ENCODE assay signal across 16 mouse cellular contexts in the genomic region with DNA sequence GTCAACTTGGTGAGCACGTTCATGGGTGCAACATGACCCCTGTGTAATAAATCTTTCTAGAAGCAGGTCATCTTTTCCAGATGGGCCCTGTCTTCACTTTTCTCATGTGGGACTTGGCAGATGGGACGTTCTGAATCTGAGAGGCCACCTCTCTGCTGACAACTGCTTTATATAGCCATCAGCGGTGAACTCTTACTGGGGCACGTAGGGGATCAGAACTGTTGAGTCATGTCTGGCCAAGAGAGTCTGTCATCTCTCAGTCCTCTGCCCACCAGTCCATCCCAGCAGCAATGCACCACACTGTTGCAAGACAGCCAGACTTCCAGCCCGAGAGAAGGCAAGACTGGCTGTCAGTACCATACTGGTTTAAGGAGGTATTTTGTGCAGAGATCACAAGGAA.
"Had no signal": no experiment of that assay in that cellular context is flagged by ENCODE, and none has a peak within 500 bp of the region (broad histone marks: within the 10 kb centered on the region; RNA-seq: fewer than 3 reads in every experiment).

No protein-coding gene starts in this region.

- H3K36me3 ChIP-seq: limb, embryonic 12.5 days; liver, embryonic 13.5 days; lung, embryonic 15.5 days; midbrain, embryonic 15.5 days; neural tube, embryonic 12.5 days had no signal

- ATAC-seq: liver, postnatal 0 days; midbrain, embryonic 15.5 days had no signal

- H3K27ac ChIP-seq: layer of hippocampus, adult 2 months; limb, embryonic 12.5 days; liver, embryonic 13.5 days; lung, embryonic 15.5 days; macrophage; midbrain, embryonic 15.5 days; neural tube, embryonic 12.5 days had no signal

- H3K4me3 ChIP-seq: layer of hippocampus, adult 2 months; limb, embryonic 12.5 days; liver, embryonic 13.5 days; lung, embryonic 15.5 days; megakaryocyte, embryonic 14.5 days; midbrain, embryonic 15.5 days; neural tube, embryonic 12.5 days had no signal

- H3K4me2 ChIP-seq: limb, embryonic 12.5 days; liver, embryonic 13.5 days; lung, embryonic 15.5 days; midbrain, embryonic 11.5 days; midbrain, embryonic 15.5 days; neural tube, embryonic 12.5 days had no signal

- H3K4me1 ChIP-seq: limb, embryonic 12.5 days; megakaryocyte, embryonic 14.5 days; midbrain, embryonic 15.5 days; neural tube, embryonic 12.5 days had no signal

- H3K9me3 ChIP-seq: limb, embryonic 12.5 days; liver, embryonic 13.5 days; lung, embryonic 15.5 days; midbrain, embryonic 15.5 days; neural tube, embryonic 12.5 days had no signal

- H3K27me3 ChIP-seq: limb, embryonic 12.5 days; liver, embryonic 13.5 days; lung, embryonic 15.5 days; megakaryocyte, embryonic 14.5 days; midbrain, embryonic 15.5 days; neural tube, embryonic 12.5 days had no signal

- DNase-seq: kidney, postnatal 4 days; liver; liver, embryonic 13.5 days; liver, postnatal 0 days; lung, postnatal 14 days; spleen, adult 18-20 months; thymus, adult 18-20 months; thymus, postnatal 14 days had no signal

- H3K9ac ChIP-seq: limb, embryonic 12.5 days; liver, embryonic 13.5 days; liver, postnatal 0 days; lung, embryonic 15.5 days; midbrain, embryonic 15.5 days; neural tube, embryonic 12.5 days had no signal
